Mouse (Mus musculus): ENCODE measurements around the gene Bod1. TPM values are rescaled to one million over a fixed set of nuclear protein-coding genes. Genes with fewer than 3 reads are reported as not detected.
A peak's percentile ranks its signal among the peaks of the same experiment; 100 is the strongest.

Bod1 gene
- polyA plus RNA-seq (2012; rRNA removed) = 194 and 228 TPM in 2 replicates

DNA sequence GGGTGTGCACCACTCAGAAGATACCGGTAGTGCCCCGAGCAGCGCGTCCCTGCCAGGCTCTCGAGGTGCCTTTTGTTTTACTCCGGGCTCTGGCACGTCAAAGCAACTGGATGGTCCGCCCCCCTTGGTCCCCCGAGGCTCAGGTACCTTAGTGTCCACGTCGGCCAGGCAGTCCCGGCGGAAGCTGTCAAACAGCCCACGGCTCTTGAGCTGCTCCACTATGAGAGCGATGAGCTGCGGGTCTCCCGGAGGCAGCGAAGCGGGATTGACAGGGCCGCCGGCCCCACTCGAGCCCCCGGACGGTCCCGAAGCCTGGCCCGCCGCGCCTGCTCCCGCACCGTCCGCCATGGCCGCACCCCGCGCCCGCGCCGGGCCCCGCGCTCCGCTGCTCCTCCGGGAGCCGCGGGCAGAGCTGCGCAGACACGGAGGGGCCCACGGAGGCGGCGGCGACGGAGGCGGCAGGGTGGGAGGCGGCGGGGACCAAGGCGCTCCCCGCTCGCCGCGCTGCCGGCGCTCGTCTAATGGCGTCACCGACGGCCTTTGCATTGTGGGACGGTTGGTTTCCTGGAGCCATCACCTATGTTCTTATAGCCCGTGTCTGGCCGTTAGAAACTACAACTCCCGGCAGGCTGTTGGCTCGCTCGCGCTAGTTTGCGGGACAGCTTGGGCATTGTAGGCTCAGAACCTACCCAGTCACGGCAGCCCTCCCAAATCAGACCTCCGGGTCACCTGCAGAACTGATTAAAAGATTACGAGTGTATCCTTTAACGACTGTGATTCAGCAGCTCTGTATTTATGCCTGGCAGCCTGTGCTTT lies at the start of gene Bod1:
Bod1 (minus strand) TSS at position 532 of the 816 bp plus-strand sequence.
- TF ChIP-seq CTCF (IDR thresholded peaks at IDR 0.05; ENCODE audit: borderline replicate concordance, extremely low read depth, insufficient read depth, insufficient read length) (no peak), POLR2A (IDR thresholded peaks at IDR 0.05; ENCODE audit: borderline replicate concordance, extremely low read depth, insufficient read depth, insufficient read length, poor library complexity, severe bottlenecking) (peak; percentile 71; the same call in 1 of the 2 replicates)

GRCm38 (mm10) chr11:31719090-31719489 lies 47.4 kb upstream of the Bod1 start:
- no peak for DNase-seq (ENCODE audit: low read depth)
- TF ChIP-seq POLR2A (IDR thresholded peaks at IDR 0.05; ENCODE audit: borderline replicate concordance, extremely low read depth, insufficient read depth, insufficient read length, poor library complexity, severe bottlenecking) (no peak), CTCF (IDR thresholded peaks at IDR 0.05; ENCODE audit: borderline replicate concordance, extremely low read depth, insufficient read depth, insufficient read length) (no peak)

More for the DNA sequence above, at the start of gene Bod1:
- DNase-seq (ENCODE audit: low read depth) = peak; percentile 99

- DNase-seq (ENCODE audit: low read depth) = no peak
- TF ChIP-seq CTCF (IDR thresholded peaks at IDR 0.05; ENCODE audit: borderline replicate concordance, extremely low read depth, insufficient read depth, insufficient read length) (no peak), POLR2A (IDR thresholded peaks at IDR 0.05; ENCODE audit: borderline replicate concordance, extremely low read depth, insufficient read depth, insufficient read length, poor library complexity, severe bottlenecking) (no peak)
Observed at GRCm38 (mm10) chr11:31717926-31718735, 46.4 kb upstream of the Bod1 start.

DNA sequence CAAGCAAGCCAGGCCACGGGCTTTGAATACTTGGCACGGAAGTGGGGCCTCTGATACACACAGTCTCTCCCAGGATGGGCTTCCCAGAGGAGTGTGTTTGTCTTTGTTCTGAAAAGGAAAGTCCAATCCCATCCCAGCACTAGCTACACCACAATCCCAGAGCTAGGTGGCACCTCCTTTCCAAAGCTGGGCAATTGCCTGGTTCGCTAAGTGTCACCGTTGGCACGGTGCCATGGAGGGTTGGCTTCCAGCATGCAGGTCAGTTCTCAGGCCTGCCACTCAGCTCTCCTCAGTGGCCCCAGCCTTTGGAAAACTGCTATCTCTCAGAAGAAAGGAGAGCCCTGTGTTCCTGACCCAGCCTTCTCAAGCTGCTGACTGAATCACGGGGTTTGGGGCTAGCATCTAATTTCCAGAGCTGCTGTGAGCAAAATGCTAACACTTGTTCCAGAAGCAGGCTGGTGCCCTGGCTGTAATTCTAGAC lies 42.0 kb upstream of the Bod1 start:
- 0 out of 2 replicates have a peak, but pooled peaks have one; percentile 3 for TF ChIP-seq CTCF (IDR thresholded peaks at IDR 0.05; ENCODE audit: borderline replicate concordance, extremely low read depth, insufficient read depth, insufficient read length)
- TF ChIP-seq POLR2A (IDR thresholded peaks at IDR 0.05; ENCODE audit: borderline replicate concordance, extremely low read depth, insufficient read depth, insufficient read length, poor library complexity, severe bottlenecking) = no peak
- peak; percentile 91 for DNase-seq (ENCODE audit: low read depth)

DNA sequence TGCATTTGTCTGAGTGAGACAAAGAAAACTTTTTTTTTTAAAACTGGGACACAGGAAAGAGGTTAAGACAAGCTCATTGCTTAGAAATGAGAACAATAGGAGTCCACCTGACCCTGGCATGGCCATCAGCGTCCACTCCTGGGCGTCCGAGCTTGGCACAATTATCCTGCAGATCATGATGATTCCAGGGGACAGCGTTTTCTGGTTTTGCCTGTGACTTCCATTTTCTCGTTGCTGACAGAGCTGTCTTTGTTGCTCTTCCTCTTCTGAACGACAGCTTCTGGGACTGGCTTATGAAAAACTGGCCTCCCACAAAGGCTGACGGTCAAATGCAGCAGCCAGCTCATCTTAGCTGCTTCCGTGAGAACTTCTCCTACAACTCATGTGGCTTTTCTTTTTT lies 41.4 kb upstream of the Bod1 start:
- TF ChIP-seq CTCF (IDR thresholded peaks at IDR 0.05; ENCODE audit: borderline replicate concordance, extremely low read depth, insufficient read depth, insufficient read length) = no peak
- TF ChIP-seq POLR2A (IDR thresholded peaks at IDR 0.05; ENCODE audit: borderline replicate concordance, extremely low read depth, insufficient read depth, insufficient read length, poor library complexity, severe bottlenecking) = no peak
- DNase-seq (ENCODE audit: low read depth) = no peak

- no peak for DNase-seq (ENCODE audit: low read depth)
- TF ChIP-seq CTCF (IDR thresholded peaks at IDR 0.05; ENCODE audit: borderline replicate concordance, extremely low read depth, insufficient read depth, insufficient read length) = no peak
- no peak for TF ChIP-seq POLR2A (IDR thresholded peaks at IDR 0.05; ENCODE audit: borderline replicate concordance, extremely low read depth, insufficient read depth, insufficient read length, poor library complexity, severe bottlenecking)
Observed at GRCm38 (mm10) chr11:31707771-31708170, 36.1 kb upstream of the Bod1 start.

- DNase-seq (ENCODE audit: low read depth) = no peak
- TF ChIP-seq CTCF (IDR thresholded peaks at IDR 0.05; ENCODE audit: borderline replicate concordance, extremely low read depth, insufficient read depth, insufficient read length) (no peak), POLR2A (IDR thresholded peaks at IDR 0.05; ENCODE audit: borderline replicate concordance, extremely low read depth, insufficient read depth, insufficient read length, poor library complexity, severe bottlenecking) (no peak)
Observed at GRCm38 (mm10) chr11:31703173-31703572, 31.5 kb upstream of the Bod1 start.

GRCm38 (mm10) chr11:31701901-31702300 lies 30.2 kb upstream of the Bod1 start:
- TF ChIP-seq POLR2A (IDR thresholded peaks at IDR 0.05; ENCODE audit: borderline replicate concordance, extremely low read depth, insufficient read depth, insufficient read length, poor library complexity, severe bottlenecking) (no peak), CTCF (IDR thresholded peaks at IDR 0.05; ENCODE audit: borderline replicate concordance, extremely low read depth, insufficient read depth, insufficient read length) (no peak)
- no peak for DNase-seq (ENCODE audit: low read depth)

DNA sequence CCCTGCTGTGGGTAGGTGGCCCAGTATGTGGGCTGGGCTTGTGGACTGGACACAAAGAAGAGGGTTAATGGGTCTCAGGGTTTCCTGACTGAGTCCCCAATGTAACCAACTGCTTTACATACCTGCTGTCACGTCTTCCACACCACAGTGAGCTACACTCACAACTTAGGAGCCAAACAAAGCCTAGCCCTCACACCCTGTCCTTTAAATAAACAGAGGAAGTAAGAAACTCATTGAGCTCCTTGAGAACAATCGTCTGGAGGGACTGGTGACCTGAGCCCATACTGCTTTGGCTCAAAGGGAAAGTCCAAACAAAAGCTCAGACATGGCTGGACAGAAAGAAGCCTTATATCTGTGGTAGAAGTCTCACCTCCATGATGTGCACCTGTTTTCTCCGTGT lies 27.8 kb upstream of the Bod1 start:
- TF ChIP-seq POLR2A (IDR thresholded peaks at IDR 0.05; ENCODE audit: borderline replicate concordance, extremely low read depth, insufficient read depth, insufficient read length, poor library complexity, severe bottlenecking) (no peak), CTCF (IDR thresholded peaks at IDR 0.05; ENCODE audit: borderline replicate concordance, extremely low read depth, insufficient read depth, insufficient read length) (no peak)
- no peak for DNase-seq (ENCODE audit: low read depth)

DNA sequence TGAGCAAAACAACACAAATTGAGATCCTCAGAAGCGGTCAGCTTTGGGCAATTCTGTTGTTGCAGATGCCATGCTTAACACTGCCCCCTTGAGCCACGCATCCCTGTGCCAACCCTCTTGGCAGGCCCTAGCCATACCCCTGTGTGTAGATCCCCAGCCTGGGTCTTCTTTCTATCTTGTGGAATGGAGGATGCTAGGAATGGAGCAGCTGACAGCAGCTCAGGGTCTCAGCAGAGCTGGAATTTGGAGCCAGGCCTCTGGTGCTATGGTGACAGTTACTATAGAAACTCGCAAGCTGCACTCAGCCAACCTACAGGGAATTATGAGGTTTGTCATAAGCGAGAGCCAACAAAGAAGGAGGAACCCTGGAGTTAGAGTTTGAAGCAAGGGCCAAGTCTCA lies 23.1 kb upstream of the Bod1 start:
- TF ChIP-seq POLR2A (IDR thresholded peaks at IDR 0.05; ENCODE audit: borderline replicate concordance, extremely low read depth, insufficient read depth, insufficient read length, poor library complexity, severe bottlenecking) = no peak
- no peak for TF ChIP-seq CTCF (IDR thresholded peaks at IDR 0.05; ENCODE audit: borderline replicate concordance, extremely low read depth, insufficient read depth, insufficient read length)

DNA sequence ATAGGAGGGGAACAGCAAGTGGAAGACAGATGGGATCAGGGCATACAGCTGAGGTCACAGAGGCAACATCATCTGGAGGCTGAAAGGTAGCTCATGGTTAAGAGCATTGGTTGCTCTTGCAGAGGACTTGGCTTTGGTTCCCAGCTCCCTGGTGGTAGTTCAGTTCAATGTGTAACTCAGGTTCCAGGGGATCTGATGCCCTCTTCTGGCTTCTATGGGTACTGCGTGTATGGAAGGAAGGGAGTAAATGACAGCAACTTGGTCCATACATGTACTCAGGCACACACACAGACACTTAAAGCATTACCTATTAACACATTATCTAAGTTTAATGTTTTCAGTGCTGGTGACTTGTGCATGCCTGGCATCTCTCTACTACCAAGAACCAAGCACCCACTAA lies 22.4 kb upstream of the Bod1 start:
- TF ChIP-seq POLR2A (IDR thresholded peaks at IDR 0.05; ENCODE audit: borderline replicate concordance, extremely low read depth, insufficient read depth, insufficient read length, poor library complexity, severe bottlenecking) (no peak), CTCF (IDR thresholded peaks at IDR 0.05; ENCODE audit: borderline replicate concordance, extremely low read depth, insufficient read depth, insufficient read length) (peak; percentile 34; the same call in 1 of the 2 replicates)

More for the DNA sequence above, 23.1 kb upstream of the Bod1 start:
- peak; percentile 94 for DNase-seq (ENCODE audit: low read depth)

More for the DNA sequence above, 22.4 kb upstream of the Bod1 start:
- no peak for DNase-seq (ENCODE audit: low read depth)

Measured in brain, embryonic 14.5 days (tissue).